Mouse (Mus musculus) adrenal gland, postnatal 0 days (tissue): Measurements from ENCODE around the gene Lefty1. TPM values are rescaled to one million over a fixed set of nuclear protein-coding genes. Genes with fewer than 3 reads are reported as not detected.

Source experiments
- polyA plus RNA-seq: library from polyadenylated mRNA; unstranded; fragments of >200 nt; fragmentation: Nextera tagmentation; extraction: Ambion mirVana; gene quantifications from 2 replicates; pipeline ENCODE4 v1.2.1, GENCODE M21; 2015

The Lefty1 gene
- 4.9 and 6.3 TPM in 2 replicates for polyA plus RNA-seq

DNA sequence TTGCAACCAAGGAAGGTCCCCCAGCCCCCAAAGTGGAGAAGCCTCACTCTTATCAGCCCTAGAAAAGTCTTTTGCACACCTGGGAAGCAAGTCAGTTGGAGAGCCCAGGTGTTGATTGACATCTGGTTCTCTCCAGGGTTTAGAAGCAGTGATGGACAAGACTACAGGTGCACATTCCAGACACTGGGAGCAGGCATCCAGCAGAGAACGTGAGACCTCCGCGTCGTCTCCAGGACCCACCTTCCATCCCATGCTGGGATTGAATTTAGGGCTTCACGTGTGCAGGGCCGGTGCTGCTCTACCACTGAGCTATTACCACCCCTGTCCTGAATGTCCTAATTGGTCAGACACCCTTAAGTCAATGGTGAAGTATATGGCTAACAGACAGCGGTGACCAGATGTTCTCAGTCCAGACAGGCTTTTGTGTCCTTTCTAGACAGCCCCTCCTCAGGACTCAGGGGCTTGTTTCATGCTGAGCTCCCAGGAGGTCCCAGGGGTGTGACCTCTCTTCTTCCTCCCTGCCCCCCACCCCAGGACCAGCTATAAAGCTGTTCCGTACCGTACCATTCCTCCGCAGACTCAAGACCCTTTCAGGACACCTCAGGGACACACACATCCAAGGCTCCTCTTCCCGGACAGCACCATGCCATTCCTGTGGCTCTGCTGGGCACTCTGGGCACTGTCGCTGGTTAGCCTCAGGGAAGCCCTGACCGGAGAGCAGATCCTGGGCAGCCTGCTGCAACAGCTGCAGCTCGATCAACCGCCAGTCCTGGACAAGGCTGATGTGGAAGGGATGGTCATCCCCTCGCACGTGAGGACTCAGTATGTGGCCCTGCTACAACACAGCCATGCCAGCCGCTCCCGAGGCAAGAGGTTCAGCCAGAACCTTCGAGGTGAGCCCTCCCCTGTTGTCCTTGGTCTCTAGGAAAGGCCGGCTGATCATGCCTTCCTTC lies at the start of gene Lefty1:
Lefty1 (plus strand) TSS at position 556 of the 953 bp plus-strand sequence.

DNA sequence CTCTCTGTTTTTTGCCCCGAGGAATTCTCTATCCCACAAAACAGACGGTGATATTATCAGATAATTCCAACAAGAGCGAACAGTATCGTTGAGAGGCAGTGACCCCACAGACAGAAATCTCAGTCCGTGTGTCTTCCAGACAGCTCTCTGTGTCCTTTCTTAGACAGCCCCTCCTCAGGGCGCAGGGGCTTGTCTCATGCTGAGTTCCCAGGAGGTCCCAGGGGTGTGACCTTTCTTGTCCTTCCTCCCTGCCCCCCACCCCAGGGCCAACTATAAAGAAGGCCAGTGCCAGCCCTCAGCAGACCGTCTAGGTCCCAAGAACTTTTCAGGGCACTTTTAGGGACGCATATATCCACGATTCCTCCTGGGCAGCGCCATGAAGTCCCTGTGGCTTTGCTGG lies 42.0 kb upstream of the Lefty1 start, which contains the start of gene Lefty2:
Lefty2 (plus strand) TSS at position 301 of the 400 bp plus-strand sequence.

DNA sequence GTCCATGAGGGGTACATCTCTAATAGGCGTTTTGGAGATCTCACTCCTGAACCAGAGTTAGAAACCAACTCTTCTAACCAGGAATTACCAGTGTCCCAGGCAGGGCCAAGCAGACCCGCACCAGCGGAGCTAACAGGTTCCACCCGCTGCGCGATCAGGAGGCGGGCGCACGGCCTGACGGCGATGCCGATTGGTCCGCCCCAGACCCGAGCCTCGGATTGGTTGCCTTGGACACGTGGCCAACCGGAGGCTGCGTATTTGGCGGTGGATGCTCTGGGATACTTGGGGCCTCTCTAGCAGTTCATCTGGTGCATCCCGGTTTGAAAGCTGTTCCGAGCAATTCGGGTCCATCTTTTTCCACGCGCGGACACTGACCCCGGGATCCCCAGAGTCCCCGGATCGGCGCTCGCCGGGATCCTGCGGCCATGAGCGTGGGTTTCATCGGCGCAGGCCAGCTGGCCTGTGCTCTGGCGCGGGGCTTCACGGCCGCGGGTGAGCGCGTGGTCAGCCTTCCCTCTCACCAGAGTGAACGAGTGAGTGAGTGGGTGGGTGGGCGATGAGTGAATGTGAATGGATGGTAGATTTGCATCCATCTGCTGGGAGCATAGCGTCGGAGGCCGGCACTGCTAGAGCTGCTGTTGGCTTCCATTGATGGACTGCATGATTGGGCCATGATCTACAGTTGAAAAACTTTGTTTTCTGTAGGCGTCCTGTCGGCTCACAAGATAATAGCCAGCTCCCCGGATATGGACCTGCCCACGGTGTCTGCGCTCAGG lies 30.6 kb upstream of the Lefty1 start, which contains the start of gene Pycr2:
Pycr2 (plus strand) TSS at position 255 of the 776 bp plus-strand sequence.

DNA sequence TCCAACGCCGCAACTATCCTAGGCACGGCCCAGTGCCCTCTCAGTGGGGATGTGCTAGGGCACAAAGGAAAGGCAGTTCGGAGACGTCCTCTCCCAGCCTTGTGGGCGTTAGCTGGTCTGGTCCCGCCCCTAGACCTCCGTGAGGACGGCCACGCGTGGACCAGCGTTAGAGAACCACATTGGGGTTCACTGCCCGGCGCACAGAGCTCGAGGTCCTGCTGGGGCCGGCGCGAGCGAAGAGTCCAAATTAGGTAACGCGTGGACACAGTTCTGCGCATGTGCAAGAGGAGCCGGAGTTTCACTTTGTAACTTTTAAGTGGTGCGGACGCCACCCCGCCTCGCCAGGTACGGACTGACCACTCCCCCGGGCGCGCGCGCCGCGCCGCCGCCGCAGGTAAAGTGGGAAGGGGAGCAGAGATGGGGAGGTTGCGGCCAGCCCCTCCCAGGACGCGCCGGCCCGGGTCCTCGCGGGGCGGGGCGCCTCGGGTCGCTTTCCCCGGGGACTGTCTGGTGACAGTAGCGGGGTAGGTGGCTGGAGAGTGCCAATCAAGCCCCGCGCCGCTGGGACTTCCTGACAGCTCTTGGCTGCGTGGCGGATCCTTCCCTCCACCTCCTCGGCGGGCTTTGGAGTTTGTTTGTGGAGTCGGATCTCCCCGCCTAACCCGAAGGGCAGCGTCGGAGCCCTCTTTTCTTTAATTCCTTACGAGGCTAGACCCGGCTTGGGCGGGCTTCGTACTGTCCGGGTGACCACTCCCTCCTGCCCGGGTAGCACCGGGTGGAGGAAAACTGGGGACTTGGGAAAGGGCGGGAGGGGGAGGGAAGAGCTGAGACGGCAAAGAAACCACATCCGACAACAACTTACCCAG lies 7.6 kb downstream of the Lefty1 start, which contains the start of gene Tmem63a:
Tmem63a (plus strand) TSS at position 179 of the 866 bp plus-strand sequence.

Other genes starting within 250 kb of the Lefty1 start
- gene Mixl1, start 238.0 kb upstream of the Lefty1 start, polyA plus RNA-seq, result 0.10 and 0.11 TPM in 2 replicates
- gene Acbd3, start 209.0 kb upstream of the Lefty1 start, polyA plus RNA-seq, result 16.1 and 19.5 TPM in 2 replicates
- gene H3f3a, start 121.1 kb upstream of the Lefty1 start, polyA plus RNA-seq, result 2,015 and 2,166 TPM in 2 replicates
- gene Sde2, start 83.9 kb upstream of the Lefty1 start, polyA plus RNA-seq, result 14.5 and 21.4 TPM in 2 replicates
- 0.08 and 0.29 TPM in 2 replicates for gene Lefty2, start 41.9 kb upstream of the Lefty1 start, polyA plus RNA-seq
- 67.5 and 87.6 TPM in 2 replicates for gene Pycr2, start 30.7 kb upstream of the Lefty1 start, polyA plus RNA-seq
- gene Tmem63a, start 7.3 kb downstream of the Lefty1 start, polyA plus RNA-seq, result 10.0 and 15.5 TPM in 2 replicates
- 56.6 and 73.8 TPM in 2 replicates for gene Ephx1, start 85.9 kb downstream of the Lefty1 start, polyA plus RNA-seq
- gene 9130409I23Rik, start 116.2 kb downstream of the Lefty1 start, polyA plus RNA-seq, result not detected in 2 replicates
- 10.6 and 19.0 TPM in 2 replicates for gene Nvl, start 209.2 kb downstream of the Lefty1 start, polyA plus RNA-seq
- 121 and 132 TPM in 2 replicates for gene Cnih4, start 209.7 kb downstream of the Lefty1 start, polyA plus RNA-seq